Mouse (Mus musculus) stomach, postnatal 0 days (tissue): ENCODE results near the gene Slc25a10. TPM values are rescaled to one million over a fixed set of nuclear protein-coding genes. Genes with fewer than 3 reads are reported as not detected.

Source experiments
- ATAC-seq: fragments of 200-750 bp; cut with Nextera tagmentation; 2 replicates; pipeline ENCODE4 v1.8.0; 2017; ENCODE audit not compliant: low FRiP score, low TSS enrichment
- DNase-seq: peaks from one replicate; pipeline ENCODE4 v3.0.0-alpha.2; 2016; ENCODE audit warnings: low spot score
- H3K27ac ChIP-seq: fragments of 300-500 bp; sonication (generic); replicated peaks from 2 replicates; pipeline ENCODE4 v1.5.1; 2014; ENCODE audit warnings: mild to moderate bottlenecking, control low read depth
- H3K27me3 ChIP-seq: fragments of 300-500 bp; sonication (generic); 2 replicates; pipeline ENCODE4 v1.6.1; 2014; ENCODE audit warnings: low read length; ENCODE audit not compliant: control insufficient read depth, insufficient read depth
- H3K36me3 ChIP-seq: fragments of 300-500 bp; sonication (generic); 2 replicates; pipeline ENCODE4 v1.6.1; 2014; ENCODE audit warnings: low read length, mixed read lengths; ENCODE audit not compliant: control insufficient read depth, insufficient read depth
- H3K4me1 ChIP-seq: fragments of 300-500 bp; sonication (generic); replicated peaks from 2 replicates; pipeline ENCODE4 v1.6.1; 2014; ENCODE audit warnings: antibody characterized with exemption; ENCODE audit not compliant: control insufficient read depth, insufficient read depth
- H3K4me2 ChIP-seq: fragments of 300-500 bp; sonication (generic); replicated peaks from 2 replicates; pipeline ENCODE4 v1.6.1; 2014; ENCODE audit warnings: low read depth, mild to moderate bottlenecking, control low read depth, moderate library complexity
- H3K4me3 ChIP-seq: fragments of 300-500 bp; sonication (generic); 2 replicates; pipeline ENCODE4 v1.5.1; 2014; ENCODE audit warnings: low read depth, low read length, control low read depth
- H3K9ac ChIP-seq: fragments of 300-500 bp; sonication (generic); 2 replicates; pipeline ENCODE4 v1.6.1; 2014; ENCODE audit warnings: mild to moderate bottlenecking, low read length, control low read depth, mixed read lengths
- H3K9me3 ChIP-seq: fragments of 300-500 bp; sonication (generic); 2 replicates; pipeline ENCODE4 v1.6.1; 2016; ENCODE audit warnings: low read length; ENCODE audit not compliant: control insufficient read depth
- CTCF ChIP-seq: IDR thresholded peaks from 2 replicates; pipeline ENCODE4 v1.5.1; 2016; ENCODE audit warnings: antibody characterized with exemption, low read depth, mild to moderate bottlenecking, moderate library complexity
- EP300 ChIP-seq: optimal IDR thresholded peaks from 2 replicates; pipeline ENCODE3; 2016; ENCODE audit warnings: antibody characterized with exemption
- WGBS: fragments of 180-500 bp; shearing (Covaris S2); extraction: QIAGEN DNeasy Blood & Tissue Kit; methylation state at CpG from one replicate; pipeline ENCODE4 v1.1.7; 2014; 5-methylcytosine and 5-hydroxymethylcytosine counted together
- polyA plus RNA-seq: library from polyadenylated mRNA; unstranded; fragments of >200 nt; fragmentation: Nextera tagmentation; extraction: Ambion mirVana; gene quantifications from 2 replicates; pipeline ENCODE4 v1.2.1, GENCODE M21; 2015

Gene Slc25a10
- polyA plus RNA-seq, 1 experiment from 2014 or later, result 86.1 TPM

- ATAC-seq, result peak; percentile 83
- no peak overlapping the region for H3K9ac ChIP-seq
- peaks cover 8% of the 10 kb centered on the region for H3K36me3 ChIP-seq
- no peaks in the 10 kb centered on the region for H3K27me3 ChIP-seq
- H3K4me3 ChIP-seq, result no peak overlapping the region
- WGBS, result 55% methylated on average over 4 of the region's 4 CpGs
- H3K27ac ChIP-seq, result peak overlapping the region; percentile 92
- no peaks in the 10 kb centered on the region for H3K9me3 ChIP-seq
- H3K4me1 ChIP-seq, result peaks cover 14% of the 10 kb centered on the region
- H3K4me2 ChIP-seq, result no peak overlapping the region
- TF ChIP-seq CTCF (peak; percentile 97), EP300 (no peak)
- DNase-seq, result peak; percentile 77
Measured at GRCm38 (mm10) chr11:120489054-120489761, 2.4 kb upstream of the Slc25a10 start.

GRCm38 (mm10) chr11:120490291-120491046 lies 1.2 kb upstream of the Slc25a10 start:
- peak overlapping the region; percentile 82; the same call in 1 of the 2 replicates for H3K9ac ChIP-seq
- TF ChIP-seq CTCF, result 0 out of 2 replicates have a peak, but pooled peaks have one; percentile 22
- TF ChIP-seq EP300, result no peak
- H3K4me2 ChIP-seq, result peak overlapping the region; percentile 91
- H3K27ac ChIP-seq, result peak overlapping the region; percentile 92
- no peaks in the 10 kb centered on the region for H3K9me3 ChIP-seq
- no peak for ATAC-seq
- H3K27me3 ChIP-seq, result no peaks in the 10 kb centered on the region
- 28% methylated on average over 4 of the region's 4 CpGs for WGBS
- no peak overlapping the region for H3K4me3 ChIP-seq
- DNase-seq, result no peak
- peaks cover 9% of the 10 kb centered on the region for H3K36me3 ChIP-seq
- H3K4me1 ChIP-seq, result peaks cover 14% of the 10 kb centered on the region

- DNase-seq (peak; percentile 72), ATAC-seq (peak; percentile 11; the same call in 1 of the 2 replicates)
- Histone ChIP-seq H3K9me3 (no peaks in the 10 kb centered on the region), H3K4me1 (peaks cover 14% of the 10 kb centered on the region), H3K4me2 (peak overlapping the region; percentile 91), H3K27ac (peak overlapping the region; percentile 92), H3K9ac (peak overlapping the region; percentile 82), H3K27me3 (no peaks in the 10 kb centered on the region), H3K36me3 (peaks cover 24% of the 10 kb centered on the region), H3K4me3 (peak overlapping the region; percentile 93)
- under 1% methylated on average over 44 of the region's 48 CpGs for WGBS
- TF ChIP-seq CTCF (peak; percentile 63), EP300 (no peak)
Measured at GRCm38 (mm10) chr11:120492024-120492877, 611 bp downstream of the Slc25a10 start.

DNA sequence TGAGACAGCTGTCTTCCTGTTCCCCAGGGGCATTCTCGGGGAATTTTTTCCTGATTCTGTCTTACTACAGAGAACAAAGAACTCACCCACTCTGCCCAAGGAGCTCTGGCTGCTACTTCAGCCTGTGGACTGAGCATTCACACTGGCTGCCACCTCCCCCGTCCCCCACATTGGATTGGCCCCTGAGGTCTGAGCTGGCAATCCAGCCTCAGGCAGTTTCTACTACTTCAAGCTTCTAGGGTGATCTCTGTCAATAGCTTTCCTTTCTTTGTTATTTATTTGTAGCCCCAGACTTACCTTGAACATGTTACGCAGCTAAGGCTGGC lies 1.2 kb downstream of the Slc25a10 start:
- ATAC-seq, result no peak
- Histone ChIP-seq H3K9me3 (no peaks in the 10 kb centered on the region), H3K4me1 (peaks cover 14% of the 10 kb centered on the region), H3K27ac (peak overlapping the region; percentile 92), H3K4me3 (peak overlapping the region; percentile 93), H3K4me2 (peak overlapping the region; percentile 91), H3K36me3 (peaks cover 20% of the 10 kb centered on the region), H3K9ac (peak overlapping the region; percentile 82), H3K27me3 (no peaks in the 10 kb centered on the region)
- TF ChIP-seq EP300 (no peak), CTCF (no peak)
- no peak for DNase-seq
- WGBS, result 24% methylated on average over 3 of the region's 3 CpGs

DNA sequence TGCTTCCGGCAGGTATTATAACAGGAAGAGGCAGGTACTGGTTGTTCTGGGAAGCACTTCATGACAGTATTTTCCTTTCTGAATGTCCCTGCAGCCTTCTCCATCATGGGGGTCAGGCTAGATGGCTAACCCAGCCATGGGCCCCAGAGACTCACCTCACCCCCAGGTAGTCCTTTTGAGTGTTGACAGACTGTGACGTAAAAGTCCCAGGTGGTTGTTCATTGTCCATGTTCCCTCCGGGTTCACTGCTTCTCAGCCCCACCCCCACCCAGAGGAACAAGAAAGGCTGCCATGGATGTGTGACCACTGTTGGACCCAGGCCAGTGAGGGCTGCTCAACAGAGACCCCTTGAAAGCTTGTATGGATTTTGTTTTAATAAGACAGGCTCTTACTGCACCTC lies 1.7 kb downstream of the Slc25a10 start:
- peak overlapping the region; percentile 92; the same call in 1 of the 2 replicates for H3K27ac ChIP-seq
- no peaks in the 10 kb centered on the region for H3K9me3 ChIP-seq
- WGBS, result 39% methylated on average over 3 of the region's 3 CpGs
- H3K4me3 ChIP-seq, result peak overlapping the region; percentile 93
- H3K36me3 ChIP-seq, result peaks cover 18% of the 10 kb centered on the region
- DNase-seq (peak; percentile 46), ATAC-seq (no peak)
- peaks cover 14% of the 10 kb centered on the region for H3K4me1 ChIP-seq
- TF ChIP-seq EP300, result no peak
- no peak for TF ChIP-seq CTCF
- H3K9ac ChIP-seq, result peak overlapping the region; percentile 82
- no peaks in the 10 kb centered on the region for H3K27me3 ChIP-seq
- peak overlapping the region; percentile 91 for H3K4me2 ChIP-seq
